Mouse (Mus musculus): Measurements from ENCODE around the gene Prph.

The Prph gene

DNA sequence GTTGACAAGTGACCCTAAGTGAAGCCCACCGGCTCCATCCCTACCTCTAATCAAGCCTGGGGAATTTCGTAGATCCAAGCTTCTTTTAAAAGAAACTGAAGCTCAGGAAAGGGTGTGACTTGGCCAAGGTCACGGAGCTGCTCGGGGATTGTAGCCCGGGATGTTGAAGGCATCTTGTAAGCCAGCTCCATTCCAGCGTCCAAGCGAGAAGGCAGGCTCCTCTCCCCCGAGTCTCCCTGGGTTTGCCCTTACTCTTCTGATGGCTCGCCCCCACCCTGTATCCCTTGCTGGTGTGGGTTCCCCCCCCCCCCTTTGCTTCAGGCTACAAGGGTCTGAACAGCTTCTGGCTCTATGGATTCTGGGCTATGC is 43.5 kb downstream of the Prph start:
- no peak for DNase-seq (ENCODE audit: extremely low spot score)

DNA sequence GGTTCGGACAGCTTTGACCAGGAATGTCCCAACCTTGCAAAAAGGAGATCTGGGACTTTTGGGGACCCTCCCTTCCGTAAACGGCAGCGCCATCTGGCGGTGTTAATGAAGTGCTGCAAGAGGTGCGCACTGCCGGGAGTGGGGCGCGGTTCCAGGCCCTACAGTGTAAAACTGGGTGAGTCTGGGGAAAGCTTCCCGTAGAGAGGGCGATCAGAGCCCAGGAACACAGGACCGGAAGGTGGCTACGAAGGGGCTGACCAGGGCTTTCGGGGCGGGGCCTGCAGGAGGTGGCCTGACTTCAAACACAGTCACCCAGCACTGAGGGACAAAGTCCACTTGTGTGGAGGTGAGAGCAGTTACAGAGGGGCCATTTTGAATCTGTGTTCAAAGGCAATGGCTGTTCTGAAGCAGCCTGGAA is 44.2 kb downstream of the Prph start:
- DNase-seq (ENCODE audit: extremely low spot score), result no peak

DNA sequence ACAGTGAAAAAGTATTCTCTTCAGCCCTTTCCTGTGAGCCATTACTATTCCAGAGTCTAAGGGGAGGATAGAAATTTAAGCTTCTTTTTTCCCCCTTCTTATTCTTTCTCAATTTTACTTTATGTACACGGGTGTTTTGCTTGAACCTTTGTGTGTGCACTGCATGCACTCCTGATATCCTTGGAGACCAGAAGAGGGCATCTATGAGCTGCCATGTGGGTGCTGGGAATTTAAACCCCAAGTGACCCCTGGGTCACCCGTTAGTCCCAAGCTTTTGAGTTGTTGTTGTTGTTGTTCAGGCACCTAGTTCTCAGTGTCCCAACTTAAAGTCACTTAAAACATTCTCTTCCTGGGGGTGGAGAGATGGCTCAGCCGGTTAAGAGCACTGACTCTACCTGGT is 45.0 kb downstream of the Prph start:
- no peak for DNase-seq (ENCODE audit: extremely low spot score)

DNA sequence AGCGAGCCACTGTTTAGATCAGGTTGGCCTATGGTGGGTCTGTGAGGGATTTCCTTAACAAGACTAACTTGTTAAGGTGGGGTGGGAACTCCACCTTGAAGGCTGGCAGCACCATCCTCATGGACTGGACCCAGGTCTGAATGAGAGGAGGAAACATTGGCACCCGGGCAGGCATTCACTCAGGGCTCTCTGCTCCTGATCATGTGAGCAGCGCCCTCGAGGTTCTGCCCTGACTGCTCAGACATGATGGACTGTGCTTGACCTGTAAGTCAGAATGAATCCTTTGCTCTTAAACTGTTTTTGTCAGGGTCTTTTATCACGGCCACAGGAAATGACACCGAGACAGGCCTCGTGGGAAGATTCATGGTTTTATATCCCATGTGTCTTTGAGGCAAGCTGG is 50.3 kb downstream of the Prph start:
- no peak for DNase-seq (ENCODE audit: extremely low spot score)

DNA sequence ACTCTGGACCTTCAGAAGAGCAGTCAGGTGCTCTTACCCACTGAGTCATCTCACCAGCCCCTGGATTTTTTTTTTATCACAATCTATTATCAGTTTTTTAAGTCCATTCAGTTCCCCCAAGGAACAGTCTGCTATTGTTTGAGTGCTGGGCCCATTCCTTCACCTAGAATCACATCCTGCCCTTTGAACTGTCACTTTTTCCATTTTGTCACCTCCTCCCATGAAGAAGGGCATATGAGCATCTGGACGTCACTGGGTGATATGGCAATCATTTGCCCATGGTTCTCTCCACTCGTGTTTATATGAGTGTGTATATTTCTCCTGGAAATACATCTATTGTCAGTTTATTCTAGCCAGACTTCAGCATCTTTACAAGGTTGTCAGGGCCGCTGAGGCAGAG is 52.9 kb downstream of the Prph start:
- DNase-seq (ENCODE audit: extremely low spot score), result no peak

All from embryo, embryonic 9.5 days (tissue).